Mouse (Mus musculus) hindbrain, postnatal 0 days (tissue): ENCODE data around the gene Gm20521. TPM values are rescaled to one million over a fixed set of nuclear protein-coding genes. Genes with fewer than 3 reads are reported as not detected.

Source experiments
- ATAC-seq: fragments of 200-750 bp; cut with Nextera tagmentation; 2 replicates; pipeline ENCODE4 v1.8.0; 2017; ENCODE audit warnings: mild to moderate bottlenecking, moderate TSS enrichment, moderate library complexity
- DNase-seq: peaks from one replicate; pipeline ENCODE4 v3.0.0-alpha.2; 2015; ENCODE audit warnings: low spot score
- H3K27ac ChIP-seq: fragments of 300-500 bp; sonication (generic); 2 replicates; pipeline ENCODE4 v1.5.1; 2014; ENCODE audit warnings: mild to moderate bottlenecking
- H3K27me3 ChIP-seq: fragments of 300-500 bp; sonication (generic); 2 replicates; pipeline ENCODE4 v1.6.1; 2014; ENCODE audit warnings: low read length, mixed read lengths; ENCODE audit not compliant: insufficient read depth
- H3K36me3 ChIP-seq: fragments of 300-500 bp; sonication (generic); 2 replicates; pipeline ENCODE4 v1.6.1; 2014; ENCODE audit warnings: low read length, mixed read lengths; ENCODE audit not compliant: insufficient read depth
- H3K4me1 ChIP-seq: fragments of 300-500 bp; sonication (generic); 2 replicates; pipeline ENCODE4 v1.6.1; 2014; ENCODE audit warnings: antibody characterized with exemption, low read length, mixed read lengths; ENCODE audit not compliant: insufficient read depth
- H3K4me2 ChIP-seq: fragments of 300-500 bp; sonication (generic); 2 replicates; pipeline ENCODE4 v1.6.1; 2014; ENCODE audit warnings: low read depth, mild to moderate bottlenecking, low read length, moderate library complexity, mixed read lengths
- H3K4me3 ChIP-seq: fragments of 300-500 bp; sonication (generic); 2 replicates; pipeline ENCODE4 v1.5.1; 2014; ENCODE audit warnings: low read length
- H3K9ac ChIP-seq: fragments of 300-500 bp; sonication (generic); replicated peaks from 2 replicates; pipeline ENCODE4 v1.6.1; 2014; ENCODE audit warnings: mild to moderate bottlenecking, low read length, moderate library complexity, mixed read lengths
- H3K9me3 ChIP-seq: fragments of 300-500 bp; sonication (generic); 2 replicates; pipeline ENCODE4 v1.6.1; 2016; ENCODE audit warnings: low read length, mixed read lengths
- CTCF ChIP-seq: IDR thresholded peaks from 2 replicates; pipeline ENCODE4 v1.5.1; 2016; ENCODE audit warnings: antibody characterized with exemption, control low read depth, low read depth
- WGBS: fragments of 180-500 bp; shearing (Covaris S2); extraction: QIAGEN DNeasy Blood & Tissue Kit; methylation state at CpG from one replicate; pipeline ENCODE4 v1.1.7; 2014; 5-methylcytosine and 5-hydroxymethylcytosine counted together
- polyA plus RNA-seq: library from polyadenylated mRNA; unstranded; fragments of >200 nt; fragmentation: Nextera tagmentation; extraction: Ambion mirVana; gene quantifications from 2 replicates; pipeline ENCODE4 v1.2.1, GENCODE M21; 2015
- total RNA-seq: library from RNA; depleted of rRNA; stranded (reverse); fragments of >200 nt; gene quantifications from 2 replicates; pipeline ENCODE4 v1.2.3, GENCODE M21; 2014

Gm20521 gene
- total and polyA plus RNA-seq, 2 experiments from 2014 or later, result 1.3 to 3.0 TPM

DNA sequence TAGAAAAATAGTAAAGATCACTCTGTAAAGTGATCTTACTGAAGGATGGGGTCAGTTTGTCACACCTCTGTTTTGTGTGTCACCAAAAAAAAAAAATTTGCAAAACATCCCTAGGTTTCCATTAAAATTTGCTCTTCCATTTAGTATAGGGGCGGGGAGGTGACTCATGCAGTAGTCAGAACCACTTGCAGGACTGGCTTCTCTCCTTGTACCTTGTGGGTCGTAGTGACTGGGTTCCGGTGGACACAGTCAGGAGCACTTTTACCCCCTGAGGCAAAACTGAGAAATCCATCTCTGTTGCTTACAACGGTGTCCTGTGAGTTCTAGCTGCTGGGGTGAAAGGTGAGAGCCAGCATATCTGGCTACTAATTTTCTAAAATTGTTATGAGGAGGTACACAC lies 20.4 kb downstream of the Gm20521 start:
- WGBS, result 90% methylated on average over 4 of the region's 4 CpGs
- Histone ChIP-seq H3K36me3 (peaks cover 36% of the 10 kb centered on the region), H3K9ac (no peak overlapping the region), H3K4me2 (no peak overlapping the region), H3K9me3 (no peaks in the 10 kb centered on the region), H3K27ac (no peak overlapping the region), H3K4me1 (no peaks in the 10 kb centered on the region), H3K27me3 (no peaks in the 10 kb centered on the region), H3K4me3 (no peak overlapping the region)
- ATAC-seq (no peak), DNase-seq (no peak)
- no peak for TF ChIP-seq CTCF

DNA sequence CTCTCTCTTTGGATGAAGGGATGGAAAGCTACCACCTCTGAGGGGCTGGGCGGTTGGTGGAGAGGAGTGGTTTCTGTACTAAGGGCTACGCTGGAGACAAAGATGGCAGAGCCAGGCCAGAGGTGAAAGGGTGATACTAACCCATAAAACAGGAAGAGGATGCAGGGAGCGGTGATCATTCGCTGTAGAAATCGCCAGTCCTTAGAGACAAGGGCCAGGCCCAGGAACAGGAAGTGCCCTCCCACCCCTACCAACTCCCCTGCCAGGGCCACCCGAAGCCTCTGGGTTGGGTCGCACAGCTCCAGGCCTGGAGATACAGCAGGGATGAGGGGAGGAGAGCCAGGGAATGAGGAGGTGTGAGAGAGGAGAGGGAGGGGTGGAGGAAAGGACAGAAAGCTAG lies 25.4 kb downstream of the Gm20521 start:
- DNase-seq (no peak), ATAC-seq (no peak)
- Histone ChIP-seq H3K36me3 (peaks cover 40% of the 10 kb centered on the region), H3K27me3 (no peaks in the 10 kb centered on the region), H3K9ac (no peak overlapping the region), H3K4me1 (peaks cover 16% of the 10 kb centered on the region; the same call in 1 of the 2 replicates), H3K4me2 (no peak overlapping the region), H3K4me3 (no peak overlapping the region), H3K9me3 (no peaks in the 10 kb centered on the region), H3K27ac (no peak overlapping the region)
- TF ChIP-seq CTCF, result no peak
- WGBS, result 84% methylated on average over 7 of the region's 7 CpGs

DNA sequence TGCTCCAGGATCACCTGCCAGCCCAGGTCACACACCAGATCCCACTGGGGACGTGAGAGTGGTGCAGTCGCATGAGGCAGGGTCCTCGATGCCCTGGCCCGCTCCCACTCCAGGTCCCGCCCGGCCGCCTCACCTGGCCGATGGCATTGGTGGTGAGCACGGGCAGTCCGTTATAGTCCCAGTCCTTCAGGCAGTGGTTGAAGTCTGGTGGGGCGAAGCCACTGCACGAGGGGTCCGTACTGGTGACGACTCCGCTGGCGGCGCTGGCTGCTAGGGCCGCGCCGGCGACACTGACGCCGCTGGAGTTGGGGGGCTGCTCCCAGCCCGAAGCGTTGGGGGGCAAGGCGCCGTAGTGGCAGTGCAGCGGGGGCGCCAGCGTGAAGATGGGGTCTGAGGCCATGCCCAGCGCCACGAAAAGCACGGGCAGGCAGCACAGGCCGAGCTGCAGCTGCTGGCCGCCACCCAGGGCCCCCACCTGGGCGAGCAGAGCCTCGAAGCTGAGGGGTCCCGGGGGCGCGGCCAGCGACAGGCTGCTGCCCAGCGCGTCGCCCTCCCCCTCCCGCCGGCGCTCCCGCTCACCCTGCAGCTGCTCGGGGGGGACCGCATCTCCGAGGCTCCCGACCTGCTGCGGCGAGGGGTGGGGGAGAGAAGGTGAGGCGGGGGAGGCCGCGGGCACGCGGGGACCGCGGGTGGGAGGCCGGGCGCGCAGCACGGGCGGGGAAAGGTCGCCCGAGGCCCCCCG lies 29.0 kb downstream of the Gm20521 start:
- H3K27me3 ChIP-seq, result no peaks in the 10 kb centered on the region
- peak; percentile 69 for DNase-seq
- 3% methylated on average over 57 of the region's 69 CpGs for WGBS

DNA sequence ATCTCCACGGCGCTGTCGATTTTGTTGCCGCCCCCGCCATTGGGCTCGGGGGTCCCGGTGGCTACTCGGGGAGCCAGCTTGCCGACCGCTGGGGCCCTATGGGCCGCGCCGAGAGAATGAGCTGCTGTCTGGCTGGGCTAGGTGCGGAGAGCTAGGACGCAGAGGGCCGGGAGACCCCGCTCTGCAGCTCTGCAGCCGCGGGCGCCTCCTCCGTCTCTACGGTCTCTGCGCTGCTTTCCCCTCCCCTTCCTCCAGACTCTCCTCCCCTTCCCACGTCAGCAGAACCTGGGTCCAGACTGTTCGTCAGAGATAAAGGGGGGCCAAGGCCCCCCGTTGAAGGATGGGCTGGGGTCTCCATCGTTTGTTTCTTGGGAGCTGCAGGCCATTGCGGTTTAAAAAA lies 29.6 kb downstream of the Gm20521 start, which contains the start of gene Slc22a17:
TSS of gene Slc22a17 (minus strand) at position 247 of the 400 bp plus-strand sequence.
- Histone ChIP-seq H3K4me1 (peaks cover 17% of the 10 kb centered on the region; the same call in 1 of the 2 replicates), H3K27me3 (no peaks in the 10 kb centered on the region), H3K36me3 (peaks cover 15% of the 10 kb centered on the region; the same call in 1 of the 2 replicates), H3K9ac (peak within 1 kb of the TSS; percentile 99), H3K4me3 (peak within 1 kb of the TSS; percentile 97), H3K9me3 (no peaks in the 10 kb centered on the region), H3K27ac (peak within 1 kb of the TSS; percentile 96), H3K4me2 (peak within 1 kb of the TSS; percentile 93)
- 2% methylated on average over 27 of the region's 28 CpGs for WGBS
- TF ChIP-seq CTCF, result peak; percentile 37; the same call in 1 of the 2 replicates
- DNase-seq (peak; percentile 92), ATAC-seq (peak; percentile 95)

More for the DNA sequence above, 29.0 kb downstream of the Gm20521 start:
- Histone ChIP-seq H3K4me3 (peak overlapping the region; percentile 97), H3K4me2 (peak overlapping the region; percentile 93), H3K9me3 (no peaks in the 10 kb centered on the region), H3K4me1 (peaks cover 17% of the 10 kb centered on the region; the same call in 1 of the 2 replicates), H3K9ac (peak overlapping the region; percentile 99), H3K36me3 (peaks cover 20% of the 10 kb centered on the region), H3K27ac (peak overlapping the region; percentile 96)
- TF ChIP-seq CTCF, result no peak
- ATAC-seq, result peak; percentile 74

DNA sequence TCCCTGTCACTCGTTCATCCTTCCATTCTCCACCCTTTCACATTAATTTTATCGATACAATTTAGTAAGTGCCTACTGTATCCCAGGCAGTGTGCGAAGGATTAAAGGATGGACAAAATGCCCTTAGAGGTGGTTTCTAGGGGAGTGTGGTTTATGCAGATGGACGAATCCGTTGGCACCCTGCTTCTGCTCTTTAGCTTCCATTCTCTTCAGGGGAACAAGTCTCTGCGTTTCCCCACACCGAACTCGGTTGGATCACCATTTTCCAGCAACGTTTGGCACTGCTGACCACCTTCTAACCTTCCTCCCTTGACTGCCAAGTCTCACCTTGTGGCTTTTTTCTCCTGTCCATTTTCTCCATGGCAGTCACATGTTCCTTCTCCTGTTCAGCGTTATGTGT lies 30.1 kb downstream of the Gm20521 start:
- ATAC-seq (no peak), DNase-seq (peak; percentile 21)
- H3K4me3 ChIP-seq, result peak overlapping the region; percentile 97
- 12% methylated on average over 10 of the region's 10 CpGs for WGBS
- peaks cover 17% of the 10 kb centered on the region; the same call in 1 of the 2 replicates for H3K4me1 ChIP-seq
- H3K27me3 ChIP-seq, result no peaks in the 10 kb centered on the region
- peaks cover 11% of the 10 kb centered on the region; the same call in 1 of the 2 replicates for H3K36me3 ChIP-seq
- H3K9me3 ChIP-seq, result no peaks in the 10 kb centered on the region
- TF ChIP-seq CTCF, result no peak
- H3K9ac ChIP-seq, result peak overlapping the region; percentile 99
- peak overlapping the region; percentile 96 for H3K27ac ChIP-seq
- peak overlapping the region; percentile 93 for H3K4me2 ChIP-seq

DNA sequence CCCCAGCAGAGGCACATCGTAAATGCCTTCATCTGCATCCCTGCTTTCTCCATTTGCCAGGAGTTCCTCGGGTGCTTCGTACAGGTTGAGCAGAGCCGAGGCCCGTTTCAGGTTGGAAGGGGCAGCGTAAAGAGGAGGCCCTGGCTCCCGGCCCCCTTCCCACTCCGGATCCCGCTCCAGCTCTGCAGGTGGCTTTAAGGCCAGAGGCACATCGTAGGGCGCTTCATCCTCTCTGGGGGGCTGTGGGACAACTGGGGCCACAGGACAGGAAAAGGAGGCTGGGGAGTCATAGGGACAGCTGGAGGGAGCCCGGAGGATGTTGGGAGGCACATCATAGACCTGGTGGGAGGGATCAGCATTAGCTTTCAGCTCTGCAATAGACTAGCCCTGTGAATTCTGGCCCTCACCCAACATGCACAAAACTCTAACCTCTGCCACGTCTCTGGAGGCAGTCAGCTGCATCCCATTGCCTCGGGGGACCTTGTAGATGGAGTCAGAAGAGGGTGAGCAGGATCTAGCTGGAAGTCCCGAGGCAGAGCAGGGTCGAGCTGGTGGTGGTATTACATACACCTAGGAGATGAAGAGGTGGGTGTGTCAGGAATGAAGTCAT lies 36.9 kb downstream of the Gm20521 start:
- no peak overlapping the region for H3K27ac ChIP-seq
- no peak for TF ChIP-seq CTCF
- no peaks in the 10 kb centered on the region for H3K4me1 ChIP-seq
- no peak overlapping the region for H3K9ac ChIP-seq
- no peak overlapping the region for H3K4me3 ChIP-seq
- H3K9me3 ChIP-seq, result no peaks in the 10 kb centered on the region
- H3K4me2 ChIP-seq, result no peak overlapping the region
- 91% methylated on average over 16 of the region's 16 CpGs for WGBS
- ATAC-seq (no peak), DNase-seq (no peak)
- H3K27me3 ChIP-seq, result no peaks in the 10 kb centered on the region
- H3K36me3 ChIP-seq, result peaks cover 4% of the 10 kb centered on the region; the same call in 1 of the 2 replicates
